Mouse (Mus musculus): ENCODE results near the gene Chil4.
"Not testable (repeated sequence)": the region's sequence is repeated elsewhere in the genome, so short reads cannot be mapped to it uniquely, and the experiment has no call there.

Chil4 gene

DNA sequence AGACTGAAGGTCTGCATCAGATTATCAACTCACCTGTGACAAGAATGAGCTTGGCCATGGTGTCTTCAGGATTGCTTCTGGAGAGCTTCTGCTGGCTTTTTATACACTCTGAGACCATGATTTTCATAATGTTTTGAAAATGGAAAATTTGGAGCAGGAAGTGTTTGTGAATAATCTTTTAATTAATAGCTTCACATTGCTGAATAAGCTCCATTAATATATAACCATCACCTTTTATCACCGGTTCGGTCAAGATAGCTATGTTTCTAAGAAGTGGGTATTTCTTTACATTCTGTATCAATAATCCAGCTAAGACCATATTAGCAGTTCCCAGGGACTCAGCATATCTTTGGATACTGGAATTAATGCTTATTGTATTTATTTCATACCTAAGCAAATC lies at the start of gene Chil4:
Gene Chil4 (minus strand): TSS at position 101 of the 400 bp plus-strand sequence.
- no peak for DNase-seq (ENCODE audit: low spot score)

- no peak for DNase-seq (ENCODE audit: low spot score)
Observed at GRCm38 (mm10) chr3:106265854-106266253, 46.5 kb upstream of the Chil4 start.

DNA sequence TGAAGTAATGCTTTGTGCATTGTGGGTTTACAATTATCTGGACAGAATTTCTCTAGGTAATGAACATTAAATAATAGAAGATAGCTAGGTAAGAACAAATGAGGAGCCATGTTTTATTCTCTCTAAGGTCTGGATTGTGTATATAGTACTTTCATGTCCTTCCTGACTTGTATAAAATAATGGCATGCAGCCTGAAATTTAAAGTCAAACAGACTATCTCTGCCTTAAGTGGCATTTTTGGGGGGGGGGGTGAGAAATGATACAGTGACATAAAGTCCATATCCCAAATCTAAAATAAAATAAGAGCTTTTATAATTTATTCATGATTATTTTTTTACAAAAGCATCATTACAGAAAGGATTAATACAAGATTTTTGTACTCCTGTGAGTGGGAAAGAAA lies 45.5 kb upstream of the Chil4 start:
- no peak for DNase-seq (ENCODE audit: low spot score)

DNA sequence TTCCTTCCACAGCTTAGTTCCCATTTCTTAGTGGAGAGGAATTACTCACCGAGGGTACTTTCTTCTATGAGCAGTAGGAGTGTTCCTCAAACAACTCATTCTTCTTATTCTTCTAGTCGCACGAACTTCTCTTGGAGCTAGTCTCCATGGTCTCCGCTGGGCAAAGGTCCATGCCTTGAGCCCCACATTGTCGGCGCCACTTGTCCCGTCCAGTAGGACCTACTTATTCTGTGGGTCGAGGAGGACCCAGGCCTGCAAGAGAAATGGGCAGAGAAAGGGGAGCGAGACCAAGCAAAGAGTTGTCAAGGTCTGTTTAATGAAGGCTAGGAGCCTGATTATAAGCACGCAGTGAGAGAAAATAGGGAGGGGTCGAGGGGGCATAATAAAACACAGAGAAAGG lies 37.8 kb upstream of the Chil4 start:
- DNase-seq (ENCODE audit: low spot score), result not testable (repeated sequence)

DNA sequence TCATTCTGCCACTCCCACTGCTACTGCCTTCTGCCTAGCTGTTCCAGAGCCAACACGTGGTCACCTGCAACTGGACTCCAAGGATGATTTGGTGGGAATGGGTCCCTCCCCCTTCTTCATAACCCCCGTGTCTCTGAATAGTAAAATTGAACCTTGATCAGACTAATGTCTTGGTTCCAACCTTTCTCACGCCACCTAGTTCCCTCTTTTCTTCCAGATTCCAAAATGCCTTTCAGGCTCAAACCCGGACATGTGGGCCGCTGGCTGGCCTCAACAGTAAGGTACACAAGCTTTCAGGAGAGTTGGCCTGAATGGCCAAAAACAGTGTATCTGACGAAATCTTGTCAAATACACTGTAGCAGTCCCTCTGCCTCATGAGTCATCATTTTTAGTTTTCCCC lies 33.4 kb upstream of the Chil4 start:
- no peak for DNase-seq (ENCODE audit: low spot score)

GRCm38 (mm10) chr3:106250763-106251399 lies 31.6 kb upstream of the Chil4 start:
- not testable (repeated sequence) for DNase-seq (ENCODE audit: low spot score)

DNA sequence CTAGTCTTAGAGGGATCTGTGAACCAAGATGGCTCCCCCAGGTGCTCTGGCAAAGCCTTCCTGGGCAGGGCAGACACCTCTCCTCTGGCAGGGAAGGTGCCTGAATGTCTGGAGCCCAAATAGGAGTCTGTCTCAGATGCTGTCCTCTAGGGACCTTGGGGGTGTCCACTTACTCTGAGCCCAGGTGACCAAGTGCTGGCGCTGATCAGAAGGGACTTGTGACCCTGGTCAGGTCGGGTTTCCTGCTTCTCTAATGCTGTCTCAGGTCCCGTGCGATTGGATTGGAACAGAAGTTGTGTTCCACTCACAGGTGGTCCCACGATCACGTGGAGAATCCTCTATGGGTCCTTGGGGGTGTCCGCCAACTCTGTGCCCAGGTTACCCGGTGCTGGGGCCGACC lies 28.1 kb upstream of the Chil4 start:
- not testable (repeated sequence) for DNase-seq (ENCODE audit: low spot score)

DNA sequence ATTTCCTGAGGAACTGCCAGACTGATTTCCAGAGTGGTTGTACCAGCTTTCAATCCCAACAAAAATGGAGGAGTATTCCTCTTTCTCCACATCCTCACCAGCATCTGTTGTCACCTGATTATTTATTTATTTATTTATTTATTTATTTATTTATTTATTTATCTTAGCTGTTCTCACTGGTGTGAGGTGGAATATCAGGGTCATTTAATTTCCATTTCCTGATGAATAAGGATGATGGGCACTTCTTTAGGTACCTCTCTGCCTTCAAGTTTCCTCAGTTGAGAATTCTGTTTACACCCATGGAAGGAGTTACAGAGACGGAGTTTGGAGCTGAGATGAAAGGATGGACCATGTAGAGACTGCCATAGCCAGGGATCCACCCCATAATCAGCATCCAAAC lies 20.9 kb upstream of the Chil4 start:
- DNase-seq (ENCODE audit: low spot score), result not testable (repeated sequence)

DNA sequence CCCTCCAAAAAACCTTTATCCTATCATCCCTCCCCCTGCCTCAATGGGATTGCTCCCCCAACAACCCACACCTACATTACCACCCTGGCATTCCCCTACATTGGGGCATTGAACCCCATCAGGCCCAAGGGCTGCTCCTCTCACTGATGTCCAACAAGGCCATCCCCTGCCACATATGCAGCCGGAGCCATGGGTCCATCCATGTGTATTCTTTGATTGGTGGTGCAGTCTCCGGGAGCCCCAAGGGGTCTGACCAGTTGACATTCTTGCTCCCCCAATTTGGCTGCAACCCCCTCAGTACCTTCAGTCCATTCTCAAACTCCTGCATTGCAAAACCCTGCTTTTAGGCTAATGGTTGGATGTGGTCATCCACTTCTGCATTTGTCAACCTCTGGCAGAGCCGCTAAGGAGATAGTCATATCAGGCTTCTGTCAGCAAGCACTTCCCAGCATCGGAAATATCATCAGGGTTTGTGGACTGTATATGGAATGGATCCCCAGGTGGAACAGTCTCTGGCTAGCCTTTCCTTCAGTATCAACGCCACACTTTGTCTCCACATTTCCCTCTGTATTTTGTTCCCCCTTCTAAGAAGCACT lies 20.0 kb upstream of the Chil4 start:
- no peak for DNase-seq (ENCODE audit: low spot score)

DNA sequence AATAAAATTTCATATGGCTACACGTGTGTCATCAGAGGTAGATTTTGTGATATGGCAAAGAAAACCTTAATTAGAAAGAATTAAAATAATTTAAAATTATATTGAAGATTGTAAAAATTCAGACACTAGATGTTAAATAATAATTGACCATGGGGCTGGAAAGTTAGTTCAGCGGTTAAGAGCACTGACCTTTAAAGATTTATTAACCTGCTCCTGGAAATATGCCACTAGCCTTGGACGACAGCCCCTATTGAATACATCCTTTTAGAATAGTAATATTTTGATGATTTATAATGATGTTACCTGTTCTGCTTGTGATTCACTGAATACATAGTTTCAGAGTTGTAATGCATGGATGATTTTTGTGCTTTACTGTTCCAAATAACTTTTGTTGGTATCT lies 4.1 kb upstream of the Chil4 start:
- not testable (repeated sequence) for DNase-seq (ENCODE audit: low spot score)

DNA sequence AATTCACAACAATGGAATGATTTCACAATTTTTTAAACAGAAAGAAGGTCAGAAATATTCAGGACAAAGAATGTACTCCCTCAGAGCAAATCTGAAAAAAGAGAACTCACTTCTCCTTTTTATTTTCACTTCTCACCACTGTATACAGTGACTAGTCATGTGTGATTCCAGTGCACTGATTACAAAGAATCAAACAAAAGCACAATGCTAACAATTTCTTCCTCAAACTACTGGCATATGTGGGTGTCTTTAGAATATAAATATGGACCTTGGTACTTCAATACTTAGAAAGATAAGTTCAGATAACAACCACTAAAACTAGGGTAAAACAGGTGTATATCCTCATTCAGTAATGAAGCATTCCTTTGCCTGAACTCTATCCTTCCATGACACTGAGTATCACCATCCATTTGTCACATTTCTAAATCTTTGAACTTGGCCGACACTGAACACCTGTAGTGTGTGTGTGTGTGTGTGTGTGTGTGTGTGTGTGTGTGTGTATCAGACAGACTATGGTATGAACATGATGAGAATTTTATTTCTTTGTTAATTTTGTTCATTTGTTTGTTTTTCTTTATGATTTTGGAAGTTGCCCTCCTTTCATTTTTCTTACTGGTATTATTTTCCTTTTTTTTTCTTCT lies 2.4 kb upstream of the Chil4 start:
- no peak for DNase-seq (ENCODE audit: low spot score)

DNA sequence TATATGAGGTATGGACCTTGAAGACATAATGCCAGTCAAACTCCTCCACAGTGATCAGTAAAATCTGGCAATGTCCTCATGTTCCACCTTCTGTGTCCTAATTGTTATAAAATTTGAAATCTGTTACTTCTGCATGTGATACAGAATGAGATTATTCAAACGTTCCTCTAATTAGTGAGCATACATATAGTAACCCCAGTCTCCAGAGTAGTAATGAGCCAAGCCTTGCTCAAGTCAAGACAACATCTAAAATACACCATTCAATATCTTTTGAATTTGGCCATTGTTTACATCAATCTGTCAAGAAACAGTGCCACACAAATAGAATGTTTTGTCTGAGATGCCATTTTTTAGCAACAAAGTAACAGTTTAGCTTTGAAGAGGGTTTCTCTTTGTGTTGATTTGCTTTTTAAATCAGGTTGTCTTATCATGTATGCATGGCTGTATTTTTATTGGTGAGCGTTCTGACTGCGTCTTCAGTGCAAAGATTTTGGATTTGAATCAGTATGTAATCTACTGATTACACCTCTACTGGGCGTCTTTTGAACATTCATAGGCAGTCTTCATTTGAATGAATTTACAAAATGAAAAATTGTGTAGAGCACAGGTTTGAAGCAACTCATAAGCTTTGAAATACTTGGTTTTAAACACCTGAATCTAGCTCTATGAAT lies 888 bp downstream of the Chil4 start:
- not testable (repeated sequence) for DNase-seq (ENCODE audit: low spot score)

DNA sequence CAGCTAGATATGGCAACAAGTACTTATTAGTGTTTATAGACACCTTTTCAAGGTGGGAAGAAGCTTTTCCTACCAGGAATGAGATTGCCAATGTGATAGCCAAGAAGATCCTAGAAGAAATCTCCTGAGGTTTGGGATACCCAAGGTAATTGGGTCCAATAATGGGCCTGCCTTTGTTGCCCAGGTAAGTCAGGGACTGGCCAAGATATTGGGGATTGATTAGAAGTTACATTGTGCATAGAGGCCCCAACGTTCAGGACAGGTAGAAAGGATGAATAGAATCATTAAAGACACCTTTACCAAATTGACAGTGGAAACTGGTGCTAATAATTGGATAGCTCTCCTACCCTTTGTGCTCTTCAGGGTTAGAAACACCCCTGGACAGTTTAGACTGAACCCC lies 21.3 kb downstream of the Chil4 start:
- not testable (repeated sequence) for DNase-seq (ENCODE audit: low spot score)

- DNase-seq (ENCODE audit: low spot score), result not testable (repeated sequence)
Observed at GRCm38 (mm10) chr3:106197246-106197645, 22.1 kb downstream of the Chil4 start.

DNA sequence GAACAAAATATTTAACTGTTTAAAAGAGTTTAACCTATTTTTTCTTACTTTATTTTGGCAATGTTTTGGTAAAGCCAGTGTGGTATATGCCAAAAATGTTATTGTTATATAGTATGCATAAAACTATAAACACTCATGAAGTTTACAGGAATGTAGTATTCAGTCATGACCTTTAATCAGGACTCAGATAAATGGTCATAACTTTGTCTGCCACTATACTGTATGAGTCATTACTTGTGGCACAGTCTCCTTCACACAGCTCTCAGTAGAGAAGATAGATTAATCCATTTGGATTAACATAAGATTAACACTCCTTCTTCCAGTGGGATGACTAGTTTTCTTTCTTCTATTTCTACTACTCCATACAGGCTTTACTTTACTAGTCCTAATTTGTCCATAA lies 23.0 kb downstream of the Chil4 start:
- DNase-seq (ENCODE audit: low spot score), result no peak

- no peak for DNase-seq (ENCODE audit: low spot score)
Observed at GRCm38 (mm10) chr3:106195486-106195885, 23.8 kb downstream of the Chil4 start.

DNA sequence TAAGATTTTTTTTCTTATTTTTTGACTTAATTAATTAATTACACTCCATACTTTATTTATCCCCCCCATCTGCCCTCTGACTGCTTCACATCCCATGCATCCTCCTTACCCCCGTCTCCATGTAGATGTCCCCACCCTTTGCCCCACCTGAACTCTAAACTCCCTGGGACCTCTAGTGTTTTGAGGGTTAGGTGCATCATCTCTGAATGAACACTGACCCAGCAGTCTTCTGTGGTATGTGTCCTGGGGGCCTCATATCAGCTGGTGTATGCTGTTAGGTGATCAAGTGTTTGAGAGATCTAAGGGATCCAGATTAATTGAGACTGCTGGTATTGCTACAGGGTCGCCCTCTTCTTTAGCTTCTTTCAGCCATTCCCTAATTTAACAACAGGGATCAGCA lies 31.3 kb downstream of the Chil4 start:
- DNase-seq (ENCODE audit: low spot score), result no peak

- peak; percentile 14 for DNase-seq (ENCODE audit: low spot score)
Observed at GRCm38 (mm10) chr3:106177509-106178189, 41.7 kb downstream of the Chil4 start.

DNA sequence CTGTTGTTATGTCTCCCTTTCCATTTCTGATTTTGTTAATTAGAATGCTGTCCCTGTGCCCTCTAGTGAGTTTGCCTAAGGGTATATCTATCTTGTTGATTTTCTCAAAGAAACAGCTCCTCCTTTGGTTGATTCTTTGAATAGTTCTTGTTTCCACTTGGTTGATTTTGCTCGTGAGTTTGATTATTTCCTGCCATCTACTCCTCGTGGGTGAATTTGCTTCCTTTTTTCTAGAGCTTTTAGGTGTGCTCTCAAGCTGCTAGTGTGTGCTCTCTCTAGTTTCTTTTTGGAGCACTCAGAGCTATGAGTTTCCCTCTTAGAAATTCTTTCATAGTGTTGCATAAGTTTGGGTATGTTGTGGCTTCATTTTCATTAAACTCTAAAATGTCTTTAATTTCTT lies 44.3 kb downstream of the Chil4 start:
- not testable (repeated sequence) for DNase-seq (ENCODE audit: low spot score)

DNA sequence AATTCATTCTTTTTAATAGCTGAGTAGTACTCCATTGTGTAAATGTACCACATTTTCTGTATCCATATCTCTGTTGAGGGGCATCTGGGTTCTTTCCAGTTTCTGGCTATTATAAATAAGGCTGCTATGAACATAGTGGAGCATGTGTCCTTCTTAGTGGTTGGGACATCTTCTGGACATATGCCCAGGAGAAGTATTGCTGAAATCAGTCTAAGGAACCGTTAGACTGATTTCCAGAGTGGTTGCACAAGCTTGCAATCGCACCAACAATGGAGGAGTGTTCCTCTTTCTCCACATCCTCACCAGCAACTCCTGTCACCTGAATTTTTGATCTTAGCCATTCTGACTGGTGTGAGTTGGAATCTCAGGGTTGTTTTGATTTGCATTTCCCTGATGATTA lies 46.8 kb downstream of the Chil4 start:
- DNase-seq (ENCODE audit: low spot score), result not testable (repeated sequence)

GRCm38 (mm10) chr3:106171135-106171731 lies 48.1 kb downstream of the Chil4 start:
- DNase-seq (ENCODE audit: low spot score), result no peak

GRCm38 (mm10) chr3:106170522-106171053 lies 48.7 kb downstream of the Chil4 start:
- DNase-seq (ENCODE audit: low spot score), result no peak

Measured in retina, embryonic 14.5 days (tissue).